Mouse (Mus musculus): ENCODE measurements around the gene Bcl7b.
"Not testable (repeated sequence)": the region's sequence is repeated elsewhere in the genome, so short reads cannot be mapped to it uniquely, and the experiment has no call there.

Gene Bcl7b

DNA sequence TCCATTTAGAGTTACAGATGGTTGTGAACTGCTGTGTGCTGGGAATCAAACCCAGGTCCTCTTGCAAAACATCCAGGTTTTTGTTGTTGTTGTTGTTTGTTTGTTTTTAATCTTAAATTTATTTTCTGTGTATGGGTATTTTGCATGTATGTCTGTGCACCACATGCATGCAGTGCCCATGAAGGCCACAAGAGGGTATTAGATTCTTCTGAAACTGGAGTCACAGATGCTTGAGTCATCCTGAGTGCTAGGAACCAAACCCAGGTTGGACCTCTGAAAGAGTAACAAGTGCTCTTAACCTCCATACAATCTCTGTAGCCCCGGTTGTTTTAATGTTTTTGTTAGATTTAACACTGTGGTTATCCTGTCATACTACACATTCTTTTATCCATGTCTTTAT is 40.1 kb downstream of the Bcl7b start:
- DNase-seq (ENCODE audit: low read depth, low spot score) = peak; percentile 45

DNA sequence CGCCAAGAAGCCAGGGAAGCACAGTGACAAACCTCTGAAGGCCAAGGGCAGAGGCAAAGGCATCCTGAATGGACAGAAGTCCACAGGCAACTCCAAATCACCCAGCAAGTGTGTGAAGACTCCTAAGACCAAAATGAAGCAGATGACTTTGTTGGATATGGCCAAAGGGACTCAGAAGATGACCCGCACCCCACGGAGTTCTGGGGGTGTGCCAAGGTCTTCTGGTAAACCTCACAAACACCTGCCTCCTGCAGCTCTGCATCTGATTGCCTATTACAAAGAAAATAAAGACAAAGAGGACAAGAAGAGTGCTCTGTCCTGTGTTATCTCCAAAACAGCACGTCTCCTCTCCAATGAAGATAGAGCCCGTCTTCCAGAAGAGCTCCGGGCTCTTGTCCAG is 48.8 kb downstream of the Bcl7b start:
- no peak for DNase-seq (ENCODE audit: low read depth, low spot score)

DNA sequence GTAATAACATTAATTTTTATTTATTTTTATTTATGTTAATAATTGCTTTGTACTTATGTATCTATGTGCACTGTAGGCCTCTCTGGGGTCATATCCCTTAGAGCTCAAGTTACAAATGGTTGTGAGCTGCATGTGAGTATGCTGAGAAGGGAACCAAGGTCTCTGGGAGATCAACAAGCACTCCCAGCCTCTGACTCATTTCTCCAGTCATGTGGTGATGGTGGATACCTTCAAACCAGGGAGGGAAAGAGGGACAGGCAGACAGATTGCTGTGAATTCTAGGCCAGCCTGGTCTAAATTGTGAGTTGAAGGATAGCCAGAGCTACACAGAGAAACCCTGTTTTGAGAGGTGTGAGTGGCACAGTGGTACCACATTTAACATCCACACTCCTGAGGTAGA is 52.9 kb downstream of the Bcl7b start:
- DNase-seq (ENCODE audit: low read depth, low spot score) = no peak

DNA sequence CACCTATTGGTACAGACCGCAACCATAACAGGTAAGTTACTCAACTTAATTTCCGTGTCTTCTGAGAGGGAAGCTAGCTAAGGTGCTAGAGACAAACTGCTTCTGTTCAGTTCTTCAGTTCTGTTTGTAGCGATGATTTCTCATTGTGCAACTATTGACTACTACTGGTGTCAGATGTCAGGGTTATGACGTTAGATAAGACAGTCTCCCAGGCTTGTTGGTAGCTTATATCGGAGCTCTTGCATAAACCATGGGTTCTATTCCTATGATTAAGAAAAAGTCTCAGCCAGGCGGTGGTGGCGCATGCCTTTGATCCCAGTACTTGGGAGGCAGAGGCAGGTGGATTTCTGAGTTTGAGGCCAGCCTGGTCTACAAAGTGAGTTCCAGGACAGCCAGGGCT is 54.0 kb downstream of the Bcl7b start:
- no peak for DNase-seq (ENCODE audit: low read depth, low spot score)

DNA sequence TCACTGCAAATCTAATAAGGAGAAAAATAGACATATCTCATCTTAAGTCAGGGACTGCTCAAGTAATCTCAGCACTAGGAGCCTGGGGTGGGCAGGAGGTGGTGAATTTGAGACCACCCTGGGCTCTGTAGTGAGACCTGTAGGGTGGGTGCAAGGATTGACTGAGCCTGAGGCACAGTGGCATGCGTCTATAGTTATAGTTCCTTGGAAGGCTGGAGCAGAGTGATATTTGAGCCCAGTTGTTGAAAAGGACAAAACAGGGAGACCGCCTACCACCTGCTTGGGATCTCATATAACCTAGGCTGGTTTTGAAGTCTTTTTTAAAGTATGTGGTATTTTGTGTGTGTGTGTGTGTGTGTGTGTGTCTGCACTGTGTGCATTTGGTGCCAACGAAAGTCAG is 56.1 kb downstream of the Bcl7b start:
- DNase-seq (ENCODE audit: low read depth, low spot score) = no peak

DNA sequence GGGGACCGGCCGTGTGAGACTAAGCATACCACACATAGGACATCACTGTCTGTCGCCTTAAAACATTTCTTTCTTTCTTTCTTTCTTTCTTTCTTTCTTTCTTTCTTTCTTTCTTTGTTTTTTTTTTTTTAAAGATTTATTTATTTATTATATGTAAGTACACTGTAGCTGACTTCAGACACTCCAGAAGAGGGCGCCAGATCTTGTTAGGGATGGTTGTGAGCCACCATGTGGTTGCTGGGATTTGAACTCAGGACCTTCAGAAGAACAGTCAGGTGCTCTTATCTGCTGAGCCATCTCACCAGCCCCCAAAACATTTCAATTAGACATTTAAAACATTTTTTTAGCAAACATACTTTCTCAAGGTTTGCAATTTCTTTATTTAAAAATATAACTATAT is 57.8 kb downstream of the Bcl7b start:
- DNase-seq (ENCODE audit: low read depth, low spot score) = not testable (repeated sequence)

DNA sequence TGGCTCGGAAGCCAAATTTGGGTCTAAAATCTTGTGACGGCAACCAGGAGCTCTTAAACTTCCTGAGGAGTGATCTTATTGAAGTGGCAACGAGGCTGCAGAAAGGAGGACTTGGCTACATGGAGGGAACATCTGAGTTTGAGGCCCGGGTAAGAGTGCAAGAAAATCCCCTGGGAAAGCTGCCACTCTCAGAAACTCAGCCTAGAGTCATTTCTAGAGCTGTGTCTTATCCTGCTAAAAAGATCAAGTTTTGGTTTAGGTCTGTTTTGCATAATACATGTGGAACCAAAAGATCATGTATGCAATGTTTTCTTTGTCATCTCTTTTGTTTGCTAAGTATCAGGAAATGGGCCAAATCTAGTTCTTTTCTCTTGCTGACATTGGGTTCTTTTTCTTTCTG is 62.1 kb downstream of the Bcl7b start:
- no peak for DNase-seq (ENCODE audit: low read depth, low spot score)

Measured in CD4-positive, CD25-positive, alpha-beta regulatory T cell, adult 2 months (primary cell).